Mouse (Mus musculus): ENCODE measurements at regions not wholly inside any gene's neighbourhood (a gene's known extent, or its start where the extent isn't known, plus 50 kb on each side); places are given as distances from the start of the nearest gene placed in this dataset.

DNA sequence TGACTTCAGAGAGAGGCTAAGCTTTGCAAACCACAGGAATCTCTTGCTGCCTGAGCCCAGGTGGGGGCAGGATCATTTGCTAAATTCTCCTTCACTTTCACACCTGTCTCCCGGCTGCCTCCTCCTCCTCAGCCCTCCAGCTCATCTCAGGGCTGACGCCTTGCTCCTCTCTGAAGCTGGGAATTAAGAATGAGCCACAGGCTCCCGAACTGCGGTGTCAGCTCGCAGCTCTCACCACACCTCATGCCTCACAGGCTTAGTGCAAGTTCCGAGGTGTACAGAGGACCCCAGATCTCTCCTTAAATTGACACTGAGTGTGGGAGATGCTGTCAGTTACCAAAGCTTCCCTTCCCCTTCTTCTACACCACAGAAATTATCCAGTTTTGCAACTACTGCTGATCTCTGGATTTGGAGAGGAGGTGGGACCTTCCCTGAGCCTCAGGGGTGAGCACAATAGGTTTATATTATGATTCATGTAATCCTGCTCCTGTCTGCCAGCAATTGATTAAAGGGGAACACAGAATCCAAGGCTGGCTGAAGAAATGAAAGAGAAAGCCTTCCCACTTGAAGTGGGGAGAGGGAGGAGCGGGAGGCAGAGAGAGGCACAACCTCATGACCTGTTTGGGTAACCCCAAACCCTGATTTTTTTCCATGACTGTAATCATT, 456.6 kb upstream of the Tbx3 start:
- DNase-seq (ENCODE audit: inconsistent age in 2 of 2, low spot score in 1 of 2): no peak

DNA sequence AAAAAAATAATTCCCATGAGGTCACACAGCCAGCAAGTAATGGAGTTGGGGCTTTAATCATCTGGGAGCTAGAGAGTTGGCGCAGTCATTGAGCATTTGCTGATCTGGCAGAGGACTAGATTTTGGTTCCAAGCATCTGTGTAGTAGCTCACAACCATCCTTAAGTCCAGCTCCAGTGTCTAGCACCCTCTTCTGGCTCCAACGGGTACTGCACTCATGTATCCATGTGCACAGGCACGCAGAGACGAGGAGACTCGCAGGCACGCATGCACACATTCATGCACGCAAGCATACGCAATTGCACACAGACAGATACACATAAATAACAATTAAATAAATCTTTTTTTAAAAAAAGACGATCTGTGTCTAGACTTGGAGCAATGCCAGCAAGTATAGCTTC, 455.5 kb upstream of the Tbx3 start:
- peak in 1 of 2 experiments; percentile 17 for DNase-seq (ENCODE audit: inconsistent age in 2 of 2, low spot score in 1 of 2)

DNA sequence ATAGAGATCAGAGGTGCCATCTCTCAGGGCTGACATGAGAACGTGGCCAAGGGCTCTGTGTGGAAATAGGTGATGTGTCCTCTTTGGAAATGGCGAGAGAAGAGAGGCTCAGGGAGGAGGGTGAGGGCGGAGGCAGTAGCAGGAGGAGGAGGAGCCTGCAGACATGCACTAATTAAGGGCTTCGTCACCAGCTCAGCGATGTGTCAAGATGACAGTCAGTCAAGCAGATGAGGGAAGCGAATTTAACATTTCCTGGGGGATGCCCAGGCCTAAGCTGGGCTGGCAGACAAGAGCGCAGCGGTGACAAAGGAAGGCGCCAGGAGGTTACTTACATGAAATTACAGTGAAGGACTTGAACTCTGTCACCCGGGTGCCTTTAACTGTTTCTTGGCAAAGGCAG, 455.1 kb upstream of the Tbx3 start:
- DNase-seq (ENCODE audit: inconsistent age in 2 of 2, low spot score in 1 of 2): no peak

- DNase-seq (ENCODE audit: inconsistent age in 2 of 2, low spot score in 1 of 2): no peak
Measured at GRCm38 (mm10) chr5:119216146-119216545, 454.3 kb upstream of the Tbx3 start.

- DNase-seq (ENCODE audit: inconsistent age in 2 of 2, low spot score in 1 of 2): no peak
Measured at GRCm38 (mm10) chr5:119217077-119217476, 453.4 kb upstream of the Tbx3 start.

DNA sequence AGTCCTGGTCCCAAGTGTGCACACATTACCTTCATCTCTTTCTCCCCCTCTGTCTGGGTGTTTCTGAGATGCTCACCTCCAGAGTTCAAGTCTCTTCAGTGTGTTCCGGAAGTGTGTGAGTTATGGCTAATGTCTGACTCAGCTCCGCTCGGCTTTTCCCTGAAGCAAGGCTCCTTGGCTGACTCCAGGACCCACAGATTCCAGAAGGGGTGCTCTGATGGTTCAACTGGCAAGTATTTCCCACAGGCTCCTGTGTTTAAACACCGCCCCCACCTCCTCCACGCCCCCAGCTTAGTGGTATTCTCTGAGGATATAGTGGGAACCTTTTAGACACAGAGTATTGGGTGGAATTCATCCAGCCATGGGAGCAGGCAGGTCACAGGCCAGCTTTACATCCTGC, 441.8 kb upstream of the Tbx3 start:
- no peak for DNase-seq (ENCODE audit: inconsistent age in 2 of 2, low spot score in 1 of 2)

GRCm38 (mm10) chr5:119232941-119233340, 437.5 kb upstream of the Tbx3 start:
- DNase-seq (ENCODE audit: inconsistent age in 2 of 2, low spot score in 1 of 2): peak; percentile 32 to 62

DNA sequence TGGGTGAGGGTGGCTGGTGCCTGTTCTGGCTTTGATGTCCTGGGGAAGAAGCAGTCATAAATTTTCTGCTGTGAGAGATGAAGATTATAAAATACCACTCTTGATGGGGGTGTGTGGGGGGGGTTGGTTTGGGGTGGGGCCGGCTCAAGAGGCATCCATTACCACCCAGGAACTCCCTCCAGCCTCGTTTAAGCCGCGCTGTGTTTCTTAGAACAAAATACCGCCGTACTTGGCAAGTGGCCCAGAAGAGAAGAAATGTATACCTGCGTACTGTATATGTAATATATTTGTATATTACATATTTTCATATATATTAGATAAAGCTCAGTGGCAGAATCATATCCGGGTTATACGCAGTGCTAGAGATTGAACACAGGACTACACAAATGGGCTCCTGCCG, 434.6 kb upstream of the Tbx3 start:
- DNase-seq (ENCODE audit: inconsistent age in 2 of 2, low spot score in 1 of 2): no peak

DNA sequence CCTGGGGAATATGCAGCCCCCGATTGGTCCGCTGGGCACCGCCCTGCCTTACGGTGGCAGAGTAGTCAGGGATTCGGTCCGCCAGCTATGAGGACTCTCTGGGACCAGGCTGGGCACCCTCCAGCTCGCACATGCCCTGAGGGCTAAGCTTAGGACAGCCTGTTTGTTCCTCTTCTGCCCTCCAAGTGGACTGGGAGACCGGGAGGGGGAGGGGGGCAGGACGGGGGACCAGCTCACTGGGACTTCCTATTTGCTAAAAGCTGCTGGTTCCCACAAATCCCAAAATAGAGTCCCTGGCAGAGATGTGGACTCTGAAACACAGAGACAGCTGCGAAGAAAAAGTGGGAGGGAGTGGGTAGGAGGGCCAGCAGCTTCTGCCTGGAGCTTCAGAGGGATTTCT, 423.6 kb upstream of the Tbx3 start:
- peak in 1 of 2 experiments; percentile 23 for DNase-seq (ENCODE audit: inconsistent age in 2 of 2, low spot score in 1 of 2)

DNA sequence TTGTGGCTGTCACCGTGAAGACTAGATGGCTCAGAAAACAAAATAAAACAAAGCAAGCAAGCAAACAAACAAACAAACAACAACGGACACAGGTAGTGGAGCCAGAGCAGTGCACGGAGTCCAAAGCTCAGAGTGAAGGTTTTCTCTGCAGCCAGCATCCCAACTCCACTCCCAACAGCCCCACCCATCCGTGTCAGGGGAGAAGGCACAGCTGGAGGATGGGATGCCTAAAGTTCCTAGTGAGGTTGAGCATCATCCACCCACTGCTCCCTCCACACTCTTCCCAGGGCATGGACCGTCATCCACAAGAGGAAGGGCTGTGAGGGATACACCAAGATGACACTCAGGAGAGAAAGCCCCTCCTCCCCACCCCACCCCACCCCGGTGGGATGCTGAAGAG, 421.8 kb upstream of the Tbx3 start:
- no peak for DNase-seq (ENCODE audit: inconsistent age in 2 of 2, low spot score in 1 of 2)

- peak in 1 of 2 experiments; percentile 21 for DNase-seq (ENCODE audit: inconsistent age in 2 of 2, low spot score in 1 of 2)
Measured at GRCm38 (mm10) chr5:119249124-119249718, 421.2 kb upstream of the Tbx3 start.

DNA sequence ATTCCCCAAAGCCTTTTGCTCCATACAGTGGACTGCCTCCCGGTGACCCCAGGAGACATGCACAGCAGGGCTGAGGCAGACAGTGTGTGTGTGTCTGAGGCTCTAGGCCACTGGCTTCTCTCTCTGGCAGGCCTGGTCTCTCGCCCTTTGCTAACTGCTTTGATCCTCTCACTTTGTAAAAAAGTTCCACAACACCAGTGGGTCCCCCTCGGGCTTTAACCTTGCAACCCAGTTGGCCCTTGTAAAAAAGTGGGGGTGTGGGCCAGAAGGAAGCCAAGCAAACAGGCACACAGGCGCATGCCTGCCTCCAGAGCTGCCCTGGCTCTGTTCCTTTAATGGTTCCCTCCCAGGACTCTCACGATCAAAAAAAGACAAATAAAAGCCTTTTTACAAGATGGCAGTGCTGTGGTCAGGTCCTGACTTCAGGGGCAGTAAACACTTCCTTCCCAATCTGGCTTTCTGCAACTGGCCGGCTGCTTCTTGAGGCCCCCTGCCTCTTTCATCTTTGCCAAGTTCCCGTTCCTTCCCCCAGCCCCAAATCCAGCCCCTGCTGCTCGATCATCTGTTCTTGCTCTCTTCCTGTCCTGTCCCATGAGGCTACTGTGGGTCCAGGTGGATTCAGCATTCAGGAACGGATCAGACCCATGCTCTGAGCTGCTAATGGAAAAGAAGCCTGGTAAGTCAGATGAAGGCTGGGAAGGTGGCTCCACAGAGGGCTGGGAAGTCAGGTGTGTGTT, 419.0 kb upstream of the Tbx3 start:
- DNase-seq (ENCODE audit: inconsistent age in 2 of 2, low spot score in 1 of 2): peak in 1 of 2 experiments; percentile 62

- DNase-seq (ENCODE audit: inconsistent age in 2 of 2, low spot score in 1 of 2): no peak
Measured at GRCm38 (mm10) chr5:119257374-119258120, 412.9 kb upstream of the Tbx3 start.

GRCm38 (mm10) chr5:119258831-119259230, 411.6 kb upstream of the Tbx3 start:
- no peak for DNase-seq (ENCODE audit: inconsistent age in 2 of 2, low spot score in 1 of 2)

- no peak for DNase-seq (ENCODE audit: inconsistent age in 2 of 2, low spot score in 1 of 2)
Measured at GRCm38 (mm10) chr5:119265149-119265890, 405.1 kb upstream of the Tbx3 start.

GRCm38 (mm10) chr5:119271234-119271852, 399.1 kb upstream of the Tbx3 start:
- no peak for DNase-seq (ENCODE audit: inconsistent age in 2 of 2, low spot score in 1 of 2)

DNA sequence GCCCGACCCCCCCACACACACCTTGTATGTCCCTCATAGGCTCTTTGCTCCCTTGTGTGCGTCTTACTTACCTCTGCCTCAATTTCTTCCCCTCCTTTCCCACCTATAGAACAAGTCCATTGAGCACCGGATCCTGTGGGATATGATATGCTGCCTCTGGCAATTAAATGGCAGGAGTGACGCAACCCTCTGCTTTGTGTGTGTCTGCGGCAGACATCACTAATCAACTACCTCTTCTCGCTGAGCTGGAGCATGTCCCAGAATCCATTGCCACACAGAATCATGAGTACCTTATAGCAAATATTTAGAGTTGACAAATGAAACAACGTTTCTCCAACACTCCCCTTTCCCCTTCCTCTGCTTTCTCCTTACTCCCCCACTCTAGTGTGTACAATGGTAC, 397.3 kb upstream of the Tbx3 start:
- DNase-seq (ENCODE audit: inconsistent age in 2 of 2, low spot score in 1 of 2): no peak

DNA sequence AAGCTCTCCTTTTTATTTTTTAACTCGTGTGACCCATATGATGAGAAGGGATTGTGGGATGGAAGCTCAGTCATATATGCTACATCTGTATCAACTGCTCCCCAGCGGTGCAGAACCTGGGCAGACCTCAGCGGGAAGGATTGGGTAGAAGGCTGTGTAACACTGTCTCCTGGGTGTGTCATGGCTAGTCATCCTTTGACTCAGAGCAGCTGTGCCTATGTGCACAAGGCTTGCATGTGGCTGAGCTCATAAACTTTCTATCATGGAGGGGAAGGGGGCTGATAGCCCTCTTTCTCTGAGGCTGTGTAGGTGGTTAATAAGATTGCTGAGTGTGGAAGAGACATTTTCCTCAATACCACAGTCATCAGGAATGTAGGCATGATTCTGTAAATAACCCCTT, 396.9 kb upstream of the Tbx3 start:
- DNase-seq (ENCODE audit: inconsistent age in 2 of 2, low spot score in 1 of 2): no peak

GRCm38 (mm10) chr5:119274817-119275494, 395.5 kb upstream of the Tbx3 start:
- no peak for DNase-seq (ENCODE audit: inconsistent age in 2 of 2, low spot score in 1 of 2)

DNA sequence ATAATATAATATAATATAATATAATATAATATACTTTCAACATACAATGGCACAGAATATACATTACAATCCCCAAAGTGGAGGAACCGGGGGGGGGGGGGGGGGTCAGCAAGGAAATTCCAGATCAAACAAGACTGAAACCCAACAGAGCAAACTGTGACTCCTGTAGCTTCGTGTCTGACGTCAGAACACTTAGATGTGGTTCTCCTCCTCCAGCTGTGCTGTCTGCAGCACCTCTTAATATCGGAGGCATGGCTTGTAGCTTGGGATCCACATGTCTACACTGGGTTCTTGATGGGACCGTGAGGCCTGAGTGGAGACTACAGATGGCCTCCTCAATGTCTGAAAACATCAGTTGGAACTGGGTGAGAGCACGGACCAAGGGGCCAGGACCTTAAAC, 390.3 kb upstream of the Tbx3 start:
- DNase-seq (ENCODE audit: inconsistent age in 2 of 2, low spot score in 1 of 2): no peak

Data from adrenal gland, adult (tissue).